20 mouse cellular contexts compared by ENCODE assay signal in genomic region chr14:10824819-10825218, GRCm38 (mm10).
A peak's percentile ranks its signal among the peaks of the same experiment; 100 is the strongest.
DNase-seq lines count a peak whose midpoint lies in the region; ATAC-seq and TF ChIP-seq lines count a peak whose summit lies in the region.
"Had no signal": no experiment of that assay in that cellular context is flagged by ENCODE, and none has a peak within 500 bp of the region (broad histone marks: within the 10 kb centered on the region; RNA-seq: fewer than 3 reads in every experiment).

No protein-coding gene starts in this region.

- no peak for DNase-seq in forebrain, embryonic 10.5 days (ENCODE audit: extremely low spot score, low spot score)
- DNase-seq in midbrain, postnatal 0 days (ENCODE audit: low spot score) = peak; percentile 23
- DNase-seq in embryonic facial prominence, embryonic 14.5 days (ENCODE audit: low spot score) = peak; percentile 39
- no peak for DNase-seq in embryo, embryonic 10.5 days (ENCODE audit: low spot score)
- DNase-seq in thymus, postnatal 10 days (ENCODE audit: low spot score in 2 of 2) = no peak
- DNase-seq: adrenal gland, adult 8-10 months; adrenal gland, postnatal 36 days; cerebellum, adult 11-12 months; cerebellum, adult 9-10 months; cerebellum, postnatal 25 days; gastrocnemius, postnatal 25 days; kidney, adult 8-10 months had no signal

- peaks cover 12% of the 10 kb centered on the region for H3K4me1 ChIP-seq in forebrain, embryonic 15.5 days
- no peaks in the 10 kb centered on the region for H3K4me1 ChIP-seq in forebrain, embryonic 10.5 days
- H3K4me1 ChIP-seq in midbrain, postnatal 0 days (ENCODE audit: insufficient read depth, low read length) = no peaks in the 10 kb centered on the region
- no peaks in the 10 kb centered on the region for H3K4me1 ChIP-seq in midbrain, embryonic 13.5 days (replicated peaks)
- H3K4me1 ChIP-seq in embryonic facial prominence, embryonic 14.5 days (ENCODE audit: control insufficient read depth, insufficient read depth, low read length) = no peaks in the 10 kb centered on the region
- H3K4me1 ChIP-seq: embryonic facial prominence, embryonic 12.5 days; heart, embryonic 12.5 days; hindbrain, embryonic 10.5 days had no signal

- H3K9me3 ChIP-seq in forebrain, embryonic 15.5 days = no peaks in the 10 kb centered on the region
- H3K9me3 ChIP-seq in forebrain, embryonic 10.5 days = no peaks in the 10 kb centered on the region
- no peaks in the 10 kb centered on the region for H3K9me3 ChIP-seq in midbrain, postnatal 0 days (ENCODE audit: low read length)
- H3K9me3 ChIP-seq in midbrain, embryonic 13.5 days = no peaks in the 10 kb centered on the region
- no peaks in the 10 kb centered on the region for H3K9me3 ChIP-seq in embryonic facial prominence, embryonic 14.5 days (ENCODE audit: control insufficient read depth, low read length)
- H3K9me3 ChIP-seq: embryonic facial prominence, embryonic 12.5 days; heart, embryonic 12.5 days; hindbrain, embryonic 10.5 days had no signal

- ATAC-seq in forebrain, embryonic 15.5 days (replicated peaks) = peak; percentile 68
- ATAC-seq in midbrain, postnatal 0 days (ENCODE audit: low FRiP score) = no peak
- no peak for ATAC-seq in midbrain, embryonic 13.5 days
- no peak for ATAC-seq in embryonic facial prominence, embryonic 14.5 days (ENCODE audit: low read depth)
- ATAC-seq: inflammation-experienced regulatory T-cells, adult 6 months; intestine, postnatal 0 days had no signal

- H3K9ac ChIP-seq in forebrain, embryonic 15.5 days (replicated peaks) = no peak overlapping the region
- no peak overlapping the region for H3K9ac ChIP-seq in midbrain, postnatal 0 days (replicated peaks; ENCODE audit: low read length, poor library complexity, severe bottlenecking)
- no peak overlapping the region for H3K9ac ChIP-seq in midbrain, embryonic 13.5 days (replicated peaks)
- no peak overlapping the region for H3K9ac ChIP-seq in embryonic facial prominence, embryonic 14.5 days (ENCODE audit: low read depth, low read length)
- H3K9ac ChIP-seq: embryonic facial prominence, embryonic 12.5 days; heart, embryonic 12.5 days; hindbrain, embryonic 14.5 days had no signal

- WGBS in forebrain, embryonic 15.5 days = 21% methylated on average over 4 of the region's 4 CpGs
- 85% methylated on average over 4 of the region's 4 CpGs for WGBS in forebrain, embryonic 10.5 days
- 50% methylated on average over 4 of the region's 4 CpGs for WGBS in midbrain, postnatal 0 days
- 47% methylated on average over 4 of the region's 4 CpGs for WGBS in midbrain, embryonic 13.5 days
- WGBS in embryonic facial prominence, embryonic 14.5 days = 47% methylated on average over 4 of the region's 4 CpGs

- H3K4me2 ChIP-seq in forebrain, embryonic 15.5 days (replicated peaks) = no peak overlapping the region
- no peak overlapping the region for H3K4me2 ChIP-seq in midbrain, postnatal 0 days (ENCODE audit: low read depth, low read length, poor library complexity, severe bottlenecking)
- H3K4me2 ChIP-seq in midbrain, embryonic 13.5 days (replicated peaks) = no peak overlapping the region
- no peak overlapping the region for H3K4me2 ChIP-seq in embryonic facial prominence, embryonic 14.5 days (ENCODE audit: low read depth, low read length)
- H3K4me2 ChIP-seq: embryonic facial prominence, embryonic 12.5 days; heart, embryonic 12.5 days; hindbrain, embryonic 14.5 days had no signal

- H3K36me3 ChIP-seq in forebrain, embryonic 15.5 days = no peaks in the 10 kb centered on the region
- H3K36me3 ChIP-seq in forebrain, embryonic 10.5 days (replicated peaks) = no peaks in the 10 kb centered on the region
- no peaks in the 10 kb centered on the region for H3K36me3 ChIP-seq in midbrain, postnatal 0 days (ENCODE audit: insufficient read depth, low read length)
- no peaks in the 10 kb centered on the region for H3K36me3 ChIP-seq in midbrain, embryonic 13.5 days
- H3K36me3 ChIP-seq in embryonic facial prominence, embryonic 14.5 days (ENCODE audit: control insufficient read depth, insufficient read depth, low read length) = no peaks in the 10 kb centered on the region
- H3K36me3 ChIP-seq: embryonic facial prominence, embryonic 12.5 days; heart, embryonic 12.5 days; hindbrain, embryonic 10.5 days had no signal

- H3K4me3 ChIP-seq in forebrain, embryonic 15.5 days = no peak overlapping the region
- no peak overlapping the region for H3K4me3 ChIP-seq in forebrain, embryonic 10.5 days
- no peak overlapping the region for H3K4me3 ChIP-seq in midbrain, postnatal 0 days (ENCODE audit: low read depth, low read length)
- H3K4me3 ChIP-seq in midbrain, embryonic 13.5 days (replicated peaks) = no peak overlapping the region
- no peak overlapping the region for H3K4me3 ChIP-seq in embryonic facial prominence, embryonic 14.5 days (ENCODE audit: low read depth, low read length)
- H3K4me3 ChIP-seq: embryonic facial prominence, embryonic 12.5 days; heart, embryonic 12.5 days; hindbrain, embryonic 10.5 days had no signal

- no peaks in the 10 kb centered on the region for H3K27me3 ChIP-seq in forebrain, embryonic 15.5 days
- H3K27me3 ChIP-seq in forebrain, embryonic 10.5 days (ENCODE audit: poor library complexity, severe bottlenecking) = no peaks in the 10 kb centered on the region
- no peaks in the 10 kb centered on the region for H3K27me3 ChIP-seq in midbrain, postnatal 0 days (ENCODE audit: insufficient read depth, low read length)
- H3K27me3 ChIP-seq in midbrain, embryonic 13.5 days = no peaks in the 10 kb centered on the region
- no peaks in the 10 kb centered on the region for H3K27me3 ChIP-seq in embryonic facial prominence, embryonic 14.5 days (replicated peaks; ENCODE audit: control insufficient read depth, insufficient read depth, low read length)
- H3K27me3 ChIP-seq: embryonic facial prominence, embryonic 12.5 days; heart, embryonic 12.5 days had no signal

- no peak for TF ChIP-seq CTCF in midbrain, postnatal 0 days (IDR thresholded peaks at IDR 0.05)

- H3K27ac ChIP-seq in forebrain, embryonic 15.5 days (replicated peaks) = no peak overlapping the region
- no peak overlapping the region for H3K27ac ChIP-seq in forebrain, embryonic 10.5 days
- no peak overlapping the region for H3K27ac ChIP-seq in midbrain, postnatal 0 days (ENCODE audit: low read depth, low read length)
- H3K27ac ChIP-seq in midbrain, embryonic 13.5 days = no peak overlapping the region
- H3K27ac ChIP-seq in embryonic facial prominence, embryonic 14.5 days (replicated peaks; ENCODE audit: low read depth, low read length) = no peak overlapping the region
- H3K27ac ChIP-seq: embryonic facial prominence, embryonic 12.5 days; hindbrain, embryonic 10.5 days; hindbrain, embryonic 14.5 days had no signal

Comparison
In these comparisons a context has a peak if more than half of its experiments do, and no peak if none do; other contexts are left out.
1. DNase-seq: peak in midbrain, postnatal 0 days (single experiment) and embryonic facial prominence, embryonic 14.5 days (single experiment); none in forebrain, embryonic 10.5 days (single experiment), embryo, embryonic 10.5 days (single experiment) and thymus, postnatal 10 days (0 of 2).